Mouse (Mus musculus) macrophage (primary cell): ENCODE measurements around the gene Gm4763. TPM values are rescaled to one million over a fixed set of nuclear protein-coding genes. Genes with fewer than 3 reads are reported as not detected.
"Not testable (repeated sequence)": the region's sequence is repeated elsewhere in the genome, so short reads cannot be mapped to it uniquely, and the experiment has no call there.

ENCODE experiments used
- H3K27ac ChIP-seq: fragments of 350-480 bp; formaldehyde crosslinking; 2 replicates; pipeline ENCODE4 v1.9.0; 2021
- H3K36me3 ChIP-seq: fragments of 350-480 bp; formaldehyde crosslinking; 2 replicates; pipeline ENCODE4 v1.9.0; 2021; ENCODE audit errors: inconsistent target
- H3K4me3 ChIP-seq: fragments of 350-480 bp; formaldehyde crosslinking; 2 replicates; pipeline ENCODE4 v1.9.0; 2021; ENCODE audit errors: inconsistent target
- H3K79me2 ChIP-seq: fragments of 350-480 bp; formaldehyde crosslinking; 2 replicates; pipeline ENCODE4 v1.9.0; 2021; ENCODE audit errors: inconsistent target
- WGBS: methylation state at CpG from one replicate; pipeline ENCODE4 v1.1.7; 2026; ENCODE audit warnings: inconsistent platforms; ENCODE audit not compliant: missing documents; 5-methylcytosine and 5-hydroxymethylcytosine counted together
- polyA plus RNA-seq: library from polyadenylated mRNA; stranded (reverse); fragments of 250-400 nt; gene quantifications from 3 replicates; pipeline ENCODE4 v1.2.4, GENCODE M21; 2018; ENCODE audit warnings: inconsistent platforms

Gm4763 gene
- polyA plus RNA-seq, 1 experiment from 2014 or later: not detected

DNA sequence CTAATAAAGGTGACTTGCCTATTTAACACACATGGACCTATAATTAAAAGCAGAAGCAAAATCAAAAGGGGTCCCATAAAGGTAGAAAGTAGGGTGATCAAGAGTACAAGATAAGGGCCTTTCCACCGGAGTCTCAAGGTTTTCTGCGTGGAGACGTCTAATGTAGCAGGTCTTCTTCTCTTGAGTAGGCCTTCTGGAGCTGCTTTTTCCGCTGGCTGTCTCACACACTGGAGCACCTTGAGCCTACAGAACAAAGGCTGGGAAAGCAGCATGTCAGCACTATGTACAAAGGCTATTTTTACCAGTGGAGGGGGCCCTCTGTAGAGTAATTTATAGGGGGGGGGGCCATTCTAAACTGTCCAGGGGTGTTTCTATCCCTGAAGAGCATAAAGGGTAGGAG lies 28.8 kb downstream of the Gm4763 start:
- H3K4me3 ChIP-seq, H3K27ac ChIP-seq, H3K79me2 ChIP-seq, H3K36me3 ChIP-seq: not testable (repeated sequence)
- 100% methylated on average over 1 of the region's 4 CpGs for WGBS

- not testable (repeated sequence) for H3K4me3 ChIP-seq, H3K27ac ChIP-seq, H3K36me3 ChIP-seq, H3K79me2 ChIP-seq
- no CpG with 5 or more reads among the region's 3 CpGs for WGBS
These were observed 34.0 kb downstream of the Gm4763 start for GRCm38 (mm10) chr7:24692693-24693092.

DNA sequence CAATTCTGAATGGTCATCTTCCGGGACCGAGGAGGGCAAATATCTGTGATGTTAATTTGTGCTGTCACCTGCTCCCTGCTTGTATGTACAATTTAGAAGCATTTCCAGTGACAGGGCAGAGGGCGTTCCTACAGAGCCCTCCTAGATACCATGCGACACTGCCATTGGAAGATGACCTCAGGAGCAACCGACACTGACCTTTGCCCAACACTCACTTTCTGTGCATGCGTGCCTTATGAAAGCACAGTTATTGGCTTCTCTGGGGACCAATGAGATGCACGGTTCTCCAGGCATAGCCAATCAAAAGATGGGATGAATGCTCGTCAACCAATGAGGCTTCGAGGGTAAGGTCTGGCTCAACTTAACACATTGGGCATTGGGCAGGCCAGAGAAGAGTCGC lies 39.2 kb downstream of the Gm4763 start:
- 94% methylated on average over 10 of the region's 10 CpGs for WGBS
- not testable (repeated sequence) for H3K4me3 ChIP-seq, H3K79me2 ChIP-seq, H3K36me3 ChIP-seq, H3K27ac ChIP-seq

GRCm38 (mm10) chr7:24684121-24684520 lies 42.6 kb downstream of the Gm4763 start:
- 80% methylated on average over 3 of the region's 7 CpGs for WGBS
- H3K4me3 ChIP-seq, H3K27ac ChIP-seq: not testable (repeated sequence)

GRCm38 (mm10) chr7:24676575-24676974 lies 50.1 kb downstream of the Gm4763 start, which contains the start of gene Tex101:
Gene Tex101 (minus strand): TSS chr7:24676675.
- H3K4me3 ChIP-seq: no peak within 1 kb of the TSS
- no peak within 1 kb of the TSS for H3K27ac ChIP-seq
- no peaks in the 10 kb centered on the region for H3K79me2 ChIP-seq
- 93% methylated on average over 9 of the region's 9 CpGs for WGBS
- H3K36me3 ChIP-seq: no peaks in the 10 kb centered on the region

More at GRCm38 (mm10) chr7:24684121-24684520, 42.6 kb downstream of the Gm4763 start:
- H3K36me3 ChIP-seq, H3K79me2 ChIP-seq: not testable (repeated sequence)

GRCm38 (mm10) chr7:24671944-24672439 lies 54.7 kb downstream of the Gm4763 start:
- H3K27ac ChIP-seq: no peak overlapping the region

More at GRCm38 (mm10) chr7:24671944-24672439, 54.7 kb downstream of the Gm4763 start:
- WGBS: 93% methylated on average over 23 of the region's 23 CpGs
- no peak overlapping the region for H3K4me3 ChIP-seq
- H3K79me2 ChIP-seq: no peaks in the 10 kb centered on the region
- no peaks in the 10 kb centered on the region for H3K36me3 ChIP-seq

Other genes starting within 250 kb of the Gm4763 start
- gene Cadm4, start 244.9 kb downstream of the Gm4763 start, polyA plus RNA-seq: not detected in 3 replicates
- gene Zfp428, start 219.9 kb downstream of the Gm4763 start, polyA plus RNA-seq: 0.60 to 3.0 TPM (median 0.77 TPM) in 3 replicates
- not detected in 3 replicates for gene AC161166.1, start 214.5 kb downstream of the Gm4763 start, polyA plus RNA-seq
- 6.1 to 11.9 TPM (median 11.5 TPM) in 3 replicates for gene Irgq, start 196.2 kb downstream of the Gm4763 start, polyA plus RNA-seq
- gene Pinlyp, start 180.8 kb downstream of the Gm4763 start, polyA plus RNA-seq: not detected in 3 replicates
- gene Xrcc1, start 180.6 kb downstream of the Gm4763 start, polyA plus RNA-seq: 26.7 to 70.1 TPM (median 46.9 TPM) in 3 replicates
- 20.8 to 29.7 TPM (median 27.4 TPM) in 3 replicates for gene Ethe1, start 139.4 kb downstream of the Gm4763 start, polyA plus RNA-seq
- 0.10 TPM in 1 of 3 replicates, not detected in the others for gene Zfp575, start 139.3 kb downstream of the Gm4763 start, polyA plus RNA-seq
- 3.0 to 4.3 TPM (median 4.0 TPM) in 3 replicates for gene Phldb3, start 116.1 kb downstream of the Gm4763 start, polyA plus RNA-seq
- not detected in 3 replicates for gene Lypd3, start 90.4 kb downstream of the Gm4763 start, polyA plus RNA-seq
- not detected in 3 replicates for gene Tex101, start 50.2 kb downstream of the Gm4763 start, polyA plus RNA-seq
- not detected in 3 replicates for gene BC049730, start 17.7 kb downstream of the Gm4763 start, polyA plus RNA-seq
- gene Cd177, start 33.4 kb upstream of the Gm4763 start, polyA plus RNA-seq: 0.22 to 0.49 TPM (median 0.33 TPM) in 3 replicates
- 0.85 TPM in 1 of 3 replicates, not detected in the others for gene Ceacam10, start 50.3 kb upstream of the Gm4763 start, polyA plus RNA-seq
- 6.8 to 9.9 TPM (median 7.1 TPM) in 3 replicates for gene Gm9844, start 135.3 kb upstream of the Gm4763 start, polyA plus RNA-seq
- not detected in 3 replicates for gene Lypd4, start 143.0 kb upstream of the Gm4763 start, polyA plus RNA-seq
- gene Dmrtc2, start 143.1 kb upstream of the Gm4763 start, polyA plus RNA-seq: not detected in 3 replicates
- gene Rps19, start 157.5 kb upstream of the Gm4763 start, polyA plus RNA-seq: 136 to 976 TPM (median 876 TPM) in 3 replicates
- gene Cd79a, start 170.5 kb upstream of the Gm4763 start, polyA plus RNA-seq: 0.44 TPM in 1 of 3 replicates, not detected in the others
- gene Arhgef1, start 176.0 kb upstream of the Gm4763 start, polyA plus RNA-seq: 54.7 to 102 TPM (median 79.9 TPM) in 3 replicates
- gene Gm4881, start 217.6 kb upstream of the Gm4763 start, polyA plus RNA-seq: not detected in 3 replicates
- gene Rabac1, start 245.8 kb upstream of the Gm4763 start, polyA plus RNA-seq: 28.6 to 198 TPM (median 112 TPM) in 3 replicates